Mouse (Mus musculus) stomach, postnatal 0 days (tissue): ENCODE measurements around the gene Dhdh.

Experiments
- CTCF ChIP-seq: IDR thresholded peaks from 2 replicates; pipeline ENCODE4 v1.5.1; 2016; ENCODE audit warnings: antibody characterized with exemption, low read depth, mild to moderate bottlenecking, moderate library complexity
- EP300 ChIP-seq: optimal IDR thresholded peaks from 2 replicates; pipeline ENCODE3; 2016; ENCODE audit warnings: antibody characterized with exemption

GRCm38 (mm10) chr7:45461781-45462180, 26.8 kb downstream of the Dhdh start:
- no peak for TF ChIP-seq CTCF
- TF ChIP-seq EP300 = no peak
